Mouse (Mus musculus): ENCODE results near the gene Dcaf6.

GRCm38 (mm10) chr1:165506303-165506702 lies 46.0 kb upstream of the Dcaf6 start:
- no peak for TF ChIP-seq CTCF (IDR thresholded peaks at IDR 0.05; ENCODE audit: borderline replicate concordance, insufficient read depth, low read depth, low read length)
- TF ChIP-seq POLR2A (IDR thresholded peaks at IDR 0.05; ENCODE audit: borderline replicate concordance, insufficient read depth, low read length), result no peak
